Mouse (Mus musculus): ENCODE data around the gene Onecut3. TPM values are rescaled to one million over a fixed set of nuclear protein-coding genes. Genes with fewer than 3 reads are reported as not detected.

Gene Onecut3
- polyA plus RNA-seq, 1 experiment = 0.03 TPM

DNA sequence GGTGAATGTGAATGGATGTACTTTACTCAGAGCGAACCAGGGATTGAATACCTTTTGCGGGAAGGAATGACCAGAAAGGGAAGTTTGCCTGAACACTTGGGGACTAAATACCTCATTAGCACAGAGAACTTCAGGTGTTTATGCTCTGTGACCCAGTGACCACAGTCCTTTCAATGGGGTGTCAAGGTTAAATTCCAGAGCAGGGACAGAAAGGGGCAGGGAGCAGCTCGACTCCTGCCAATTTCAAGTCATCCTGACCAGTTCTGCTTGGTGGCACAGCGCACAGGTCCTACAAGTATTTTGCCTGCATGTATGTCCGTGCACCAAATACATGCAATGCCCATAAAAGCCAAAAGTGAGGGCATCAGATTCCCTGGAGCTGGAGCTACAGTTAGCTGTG is 29.6 kb upstream of the Onecut3 start:
- H3K36me3 ChIP-seq (ENCODE audit: control insufficient read depth, insufficient read depth, low read length) = no peaks in the 10 kb centered on the region
- no peak for DNase-seq
- no peak overlapping the region for H3K4me3 ChIP-seq (ENCODE audit: control insufficient read depth, insufficient read depth, low read length)
- H3K27ac ChIP-seq (ENCODE audit: control insufficient read depth, insufficient read depth, low read length) = no peak overlapping the region
- peaks cover 5% of the 10 kb centered on the region; the same call in 1 of the 2 replicates for H3K27me3 ChIP-seq (ENCODE audit: control insufficient read depth, insufficient read depth, low read length)
- H3K4me1 ChIP-seq (replicated peaks; ENCODE audit: control insufficient read depth, insufficient read depth, low read length) = no peaks in the 10 kb centered on the region
- TF ChIP-seq POLR2A (IDR thresholded peaks at IDR 0.05; ENCODE audit: control insufficient read depth, extremely low read depth, insufficient read depth, low read length, poor library complexity) (no peak), CTCF (IDR thresholded peaks at IDR 0.05; ENCODE audit: borderline replicate concordance, control insufficient read depth, extremely low read depth, insufficient read depth, low read length, poor library complexity) (no peak)
- 69% methylated on average over 5 of the region's 5 CpGs for whole genome bisulfite sequencing

DNA sequence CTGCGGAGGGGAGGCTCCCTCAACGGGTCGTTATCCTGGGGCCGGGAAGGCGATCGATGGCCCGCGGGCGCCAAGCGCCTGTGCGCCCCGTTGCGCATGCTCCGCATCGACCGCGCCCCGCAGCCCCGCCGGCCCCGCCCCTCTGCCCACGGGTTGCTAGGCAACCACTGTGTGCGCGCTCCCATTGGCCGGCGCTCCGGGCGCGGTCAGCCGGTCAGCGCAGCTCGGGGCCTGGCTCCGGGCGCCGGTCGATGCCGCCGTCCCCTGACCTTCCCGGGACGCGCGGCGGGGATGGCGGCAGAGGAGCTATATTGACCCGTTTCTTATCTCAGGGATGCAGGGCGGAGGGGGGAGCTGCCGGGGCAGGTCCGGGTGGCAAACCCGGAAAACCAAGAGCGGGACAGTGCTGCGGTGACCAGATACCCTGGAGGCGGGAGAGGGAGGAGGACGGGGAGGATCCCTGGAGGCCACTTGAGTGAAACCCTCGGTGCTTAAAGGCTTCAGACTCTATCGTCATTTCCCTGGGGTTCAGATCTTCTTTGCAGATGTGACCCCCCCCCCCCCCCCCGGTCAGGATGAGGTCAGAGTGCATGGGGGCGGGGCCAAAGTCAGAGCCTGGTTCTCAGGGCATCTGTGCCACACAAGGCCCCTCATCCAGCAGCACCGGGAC is 19.2 kb upstream of the Onecut3 start:
- peaks cover 12% of the 10 kb centered on the region for H3K4me1 ChIP-seq (replicated peaks; ENCODE audit: control insufficient read depth, insufficient read depth, low read length)
- H3K4me3 ChIP-seq (ENCODE audit: control insufficient read depth, insufficient read depth, low read length) = peak overlapping the region; percentile 68
- peak; percentile 49; the same call in 1 of the 2 replicates for TF ChIP-seq POLR2A (IDR thresholded peaks at IDR 0.05; ENCODE audit: control insufficient read depth, extremely low read depth, insufficient read depth, low read length, poor library complexity)
- TF ChIP-seq CTCF (IDR thresholded peaks at IDR 0.05; ENCODE audit: borderline replicate concordance, control insufficient read depth, extremely low read depth, insufficient read depth, low read length, poor library complexity) = peak; percentile 51; the same call in 1 of the 2 replicates
- no peaks in the 10 kb centered on the region for H3K36me3 ChIP-seq (ENCODE audit: control insufficient read depth, insufficient read depth, low read length)
- H3K27me3 ChIP-seq (ENCODE audit: control insufficient read depth, insufficient read depth, low read length) = no peaks in the 10 kb centered on the region
- DNase-seq = peak; percentile 85
- H3K27ac ChIP-seq (ENCODE audit: control insufficient read depth, insufficient read depth, low read length) = no peak overlapping the region
- WGBS = 2% methylated on average over 58 of the region's 58 CpGs

DNA sequence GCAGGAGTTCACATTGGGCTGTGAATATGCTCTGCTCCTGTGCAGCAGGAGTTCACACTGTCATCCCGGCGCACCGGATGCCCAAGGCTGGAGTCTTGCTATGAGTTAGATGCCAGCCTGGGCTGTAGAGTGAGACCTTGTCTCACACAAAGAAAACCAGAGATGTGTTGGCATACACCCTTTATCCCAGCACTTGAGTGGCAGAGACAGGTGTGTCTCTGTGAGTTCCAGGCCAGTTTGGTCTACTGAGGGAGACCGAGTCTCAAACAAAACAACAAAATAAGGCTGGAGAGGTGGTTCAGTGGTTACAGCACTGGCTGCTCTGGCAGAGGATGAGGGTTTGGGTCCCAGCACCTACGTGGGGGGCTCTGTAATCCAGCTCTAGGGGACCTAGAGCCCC is 16.1 kb upstream of the Onecut3 start:
- Histone ChIP-seq H3K27ac (ENCODE audit: control insufficient read depth, insufficient read depth, low read length) (no peak overlapping the region), H3K36me3 (ENCODE audit: control insufficient read depth, insufficient read depth, low read length) (no peaks in the 10 kb centered on the region), H3K4me3 (ENCODE audit: control insufficient read depth, insufficient read depth, low read length) (no peak overlapping the region), H3K27me3 (ENCODE audit: control insufficient read depth, insufficient read depth, low read length) (no peaks in the 10 kb centered on the region; the same call in 1 of the 2 replicates), H3K4me1 (replicated peaks; ENCODE audit: control insufficient read depth, insufficient read depth, low read length) (peaks cover 13% of the 10 kb centered on the region)
- TF ChIP-seq CTCF (IDR thresholded peaks at IDR 0.05; ENCODE audit: borderline replicate concordance, control insufficient read depth, extremely low read depth, insufficient read depth, low read length, poor library complexity) = no peak
- WGBS = 87% methylated on average over 5 of the region's 5 CpGs
- DNase-seq = no peak

DNA sequence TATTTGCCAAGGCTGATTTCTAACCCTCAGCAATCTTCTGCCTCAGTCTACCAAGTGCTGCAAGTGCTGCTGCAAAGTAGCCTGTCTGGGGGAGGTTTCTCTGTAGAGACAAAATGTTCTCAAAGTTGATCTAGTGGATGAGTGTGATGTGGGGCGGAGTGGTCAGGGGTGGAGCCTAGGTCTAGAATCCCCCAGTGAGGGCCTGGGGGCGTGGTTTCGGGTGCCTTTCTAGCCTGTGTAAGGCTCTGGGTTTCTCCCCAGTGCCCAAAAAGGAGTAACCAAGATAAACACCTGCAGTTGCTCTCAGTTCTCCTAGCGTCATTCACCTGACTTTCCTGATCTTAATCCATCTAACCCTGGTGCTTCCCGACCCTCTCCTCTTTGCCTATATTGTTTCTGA is 13.6 kb upstream of the Onecut3 start:
- peak; percentile 29 for DNase-seq
- 40% methylated on average over 5 of the region's 5 CpGs for WGBS
- Histone ChIP-seq H3K4me1 (replicated peaks; ENCODE audit: control insufficient read depth, insufficient read depth, low read length) (peaks cover 6% of the 10 kb centered on the region), H3K27me3 (ENCODE audit: control insufficient read depth, insufficient read depth, low read length) (no peaks in the 10 kb centered on the region; the same call in 1 of the 2 replicates), H3K27ac (ENCODE audit: control insufficient read depth, insufficient read depth, low read length) (no peak overlapping the region), H3K4me3 (ENCODE audit: control insufficient read depth, insufficient read depth, low read length) (no peak overlapping the region), H3K36me3 (ENCODE audit: control insufficient read depth, insufficient read depth, low read length) (no peaks in the 10 kb centered on the region)
- no peak for TF ChIP-seq CTCF (IDR thresholded peaks at IDR 0.05; ENCODE audit: borderline replicate concordance, control insufficient read depth, extremely low read depth, insufficient read depth, low read length, poor library complexity)
- TF ChIP-seq POLR2A (IDR thresholded peaks at IDR 0.05; ENCODE audit: control insufficient read depth, extremely low read depth, insufficient read depth, low read length, poor library complexity) = no peak

DNA sequence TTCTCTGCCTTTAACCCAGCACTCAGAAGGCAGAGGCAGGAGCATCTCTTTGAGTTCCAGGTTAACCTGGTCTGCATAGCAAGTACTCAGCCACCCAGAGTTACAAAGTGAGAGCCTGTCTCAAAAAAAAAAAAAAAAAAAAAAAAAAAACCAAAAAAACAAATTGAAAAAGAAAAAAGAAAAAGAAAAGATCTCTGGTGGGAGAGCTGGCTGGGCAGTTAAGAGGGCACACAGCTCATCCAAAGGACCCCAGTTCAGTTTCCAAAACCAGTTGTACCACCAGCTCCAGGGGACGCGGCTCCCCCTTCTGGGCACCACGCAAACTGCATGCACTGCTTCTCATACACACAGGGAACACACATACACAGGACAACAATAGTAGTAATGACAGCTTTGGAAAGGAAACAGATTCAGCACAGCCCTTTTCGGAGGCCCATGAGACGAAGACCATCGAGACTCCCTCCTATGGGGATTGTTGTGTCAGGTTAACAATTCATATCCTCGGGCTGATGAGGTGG is 7.7 kb upstream of the Onecut3 start:
- TF ChIP-seq CTCF (IDR thresholded peaks at IDR 0.05; ENCODE audit: borderline replicate concordance, control insufficient read depth, extremely low read depth, insufficient read depth, low read length, poor library complexity) (no peak), POLR2A (IDR thresholded peaks at IDR 0.05; ENCODE audit: control insufficient read depth, extremely low read depth, insufficient read depth, low read length, poor library complexity) (no peak)
- H3K4me1 ChIP-seq (replicated peaks; ENCODE audit: control insufficient read depth, insufficient read depth, low read length) = no peaks in the 10 kb centered on the region
- no peak overlapping the region for H3K27ac ChIP-seq (ENCODE audit: control insufficient read depth, insufficient read depth, low read length)
- peak; percentile 40 for DNase-seq
- no peak overlapping the region for H3K4me3 ChIP-seq (ENCODE audit: control insufficient read depth, insufficient read depth, low read length)
- H3K36me3 ChIP-seq (ENCODE audit: control insufficient read depth, insufficient read depth, low read length) = no peaks in the 10 kb centered on the region
- WGBS = 79% methylated on average over 7 of the region's 7 CpGs
- H3K27me3 ChIP-seq (ENCODE audit: control insufficient read depth, insufficient read depth, low read length) = peaks cover 18% of the 10 kb centered on the region

DNA sequence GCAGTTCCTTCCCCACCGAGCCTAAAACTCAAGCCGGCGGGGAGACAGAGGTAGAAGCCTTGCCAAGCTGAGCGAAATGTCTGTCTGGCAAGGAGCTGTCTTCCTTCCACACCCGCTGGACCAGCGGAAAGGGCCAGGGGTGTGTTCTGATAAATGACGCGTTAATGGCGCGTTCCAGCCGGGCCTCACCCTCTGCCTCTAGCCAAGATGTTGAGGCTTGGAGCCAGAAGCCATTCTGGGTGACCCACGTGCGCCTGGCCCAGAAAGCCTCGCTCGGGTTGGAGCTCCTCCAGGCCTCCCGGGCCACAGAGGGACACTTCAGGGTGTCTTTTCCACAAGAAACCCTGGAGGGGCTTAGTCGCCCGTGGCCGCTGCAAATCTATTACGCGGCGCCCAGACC is 4.6 kb upstream of the Onecut3 start:
- TF ChIP-seq CTCF (IDR thresholded peaks at IDR 0.05; ENCODE audit: borderline replicate concordance, control insufficient read depth, extremely low read depth, insufficient read depth, low read length, poor library complexity) (no peak), POLR2A (IDR thresholded peaks at IDR 0.05; ENCODE audit: control insufficient read depth, extremely low read depth, insufficient read depth, low read length, poor library complexity) (no peak)
- H3K27me3 ChIP-seq (ENCODE audit: control insufficient read depth, insufficient read depth, low read length) = peaks cover 30% of the 10 kb centered on the region
- H3K4me3 ChIP-seq (ENCODE audit: control insufficient read depth, insufficient read depth, low read length) = no peak overlapping the region
- 5% methylated on average over 22 of the region's 22 CpGs for WGBS
- H3K27ac ChIP-seq (ENCODE audit: control insufficient read depth, insufficient read depth, low read length) = no peak overlapping the region
- no peaks in the 10 kb centered on the region for H3K36me3 ChIP-seq (ENCODE audit: control insufficient read depth, insufficient read depth, low read length)
- peaks cover 3% of the 10 kb centered on the region for H3K4me1 ChIP-seq (replicated peaks; ENCODE audit: control insufficient read depth, insufficient read depth, low read length)
- DNase-seq = no peak
